Mouse (Mus musculus) intestine, embryonic 16.5 days (tissue): ENCODE data around the gene Pced1b. TPM values are rescaled to one million over a fixed set of nuclear protein-coding genes. Genes with fewer than 3 reads are reported as not detected.
A peak's percentile ranks its signal among the peaks of the same experiment; 100 is the strongest.

Source experiments
- ATAC-seq: fragments of 200-750 bp; cut with Nextera tagmentation; 2 replicates; pipeline ENCODE4 v1.8.0; 2017; ENCODE audit warnings: moderate TSS enrichment, moderate library complexity
- H3K27ac ChIP-seq: fragments of 300-500 bp; sonication (generic); 2 replicates; pipeline ENCODE4 v1.5.1; 2014; ENCODE audit warnings: mild to moderate bottlenecking, low read length
- H3K27me3 ChIP-seq: fragments of 300-500 bp; sonication (generic); replicated peaks from 2 replicates; pipeline ENCODE4 v1.6.1; 2014; ENCODE audit warnings: low read length, control low read depth, mixed read lengths; ENCODE audit not compliant: control insufficient read depth, insufficient read depth
- H3K36me3 ChIP-seq: fragments of 300-500 bp; sonication (generic); 2 replicates; pipeline ENCODE4 v1.6.1; 2014; ENCODE audit warnings: low read length, control low read depth; ENCODE audit not compliant: control insufficient read depth, insufficient read depth
- H3K4me1 ChIP-seq: fragments of 300-500 bp; sonication (generic); 2 replicates; pipeline ENCODE4 v1.6.1; 2014; ENCODE audit warnings: low read length, control low read depth, mixed read lengths; ENCODE audit not compliant: control insufficient read depth, insufficient read depth
- H3K4me2 ChIP-seq: fragments of 300-500 bp; sonication (generic); 2 replicates; pipeline ENCODE4 v1.6.1; 2014; ENCODE audit warnings: low read depth, low read length, control low read depth
- H3K4me3 ChIP-seq: fragments of 300-500 bp; sonication (generic); 2 replicates; pipeline ENCODE4 v1.5.1; 2014; ENCODE audit warnings: mild to moderate bottlenecking, low read length
- H3K9ac ChIP-seq: fragments of 300-500 bp; sonication (generic); 2 replicates; pipeline ENCODE4 v1.6.1; 2014; ENCODE audit warnings: low read depth, low read length
- H3K9me3 ChIP-seq: fragments of 300-500 bp; sonication (generic); 2 replicates; pipeline ENCODE4 v1.6.1; 2016; ENCODE audit warnings: low read length, control low read depth; ENCODE audit not compliant: control insufficient read depth
- WGBS: fragments of 180-500 bp; shearing (Covaris S2); extraction: QIAGEN DNeasy Blood & Tissue Kit; methylation state at CpG from one replicate; pipeline ENCODE4 v1.1.7; 2014; 5-methylcytosine and 5-hydroxymethylcytosine counted together
- polyA plus RNA-seq: library from polyadenylated mRNA; unstranded; fragments of >200 nt; fragmentation: Nextera tagmentation; extraction: Ambion mirVana; gene quantifications from 2 replicates; pipeline ENCODE4 v1.2.1, GENCODE M21; 2015

Gene Pced1b
- polyA plus RNA-seq, 1 experiment from 2014 or later, result 3.6 TPM

DNA sequence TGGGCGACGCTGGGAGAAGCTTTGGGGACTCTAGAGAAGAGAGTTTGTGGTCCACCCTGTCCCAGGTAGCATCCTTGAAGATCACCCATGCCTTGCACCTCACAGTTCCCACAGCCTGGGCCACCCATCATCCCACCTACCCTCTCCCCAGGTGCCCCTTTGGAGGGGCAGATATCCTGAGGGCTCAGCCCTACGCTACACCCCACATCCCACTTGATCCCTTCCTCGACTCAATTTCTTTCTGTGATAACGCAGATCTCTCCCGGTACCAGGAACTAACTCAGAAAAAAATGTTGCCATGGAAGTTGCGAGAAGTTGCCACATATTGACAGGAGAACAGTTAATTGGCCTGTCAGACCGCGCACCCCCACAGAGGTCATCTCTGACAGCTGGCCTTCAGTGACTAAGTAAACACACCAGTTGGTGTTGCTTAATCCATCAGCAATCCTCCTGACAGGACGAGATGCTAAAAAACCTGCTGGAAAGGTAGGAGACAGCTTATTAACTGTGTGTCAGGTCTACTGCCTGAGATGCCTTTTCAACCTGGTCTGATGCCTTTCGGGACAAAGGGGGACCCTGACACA lies 17.3 kb upstream of the Pced1b start:
- no peak for ATAC-seq
- Histone ChIP-seq H3K9ac (no peak overlapping the region), H3K36me3 (no peaks in the 10 kb centered on the region), H3K4me3 (no peak overlapping the region), H3K9me3 (no peaks in the 10 kb centered on the region; the same call in 1 of the 2 replicates), H3K4me1 (no peaks in the 10 kb centered on the region), H3K27me3 (no peaks in the 10 kb centered on the region), H3K27ac (no peak overlapping the region), H3K4me2 (no peak overlapping the region)
- 65% methylated on average over 11 of the region's 11 CpGs for WGBS

DNA sequence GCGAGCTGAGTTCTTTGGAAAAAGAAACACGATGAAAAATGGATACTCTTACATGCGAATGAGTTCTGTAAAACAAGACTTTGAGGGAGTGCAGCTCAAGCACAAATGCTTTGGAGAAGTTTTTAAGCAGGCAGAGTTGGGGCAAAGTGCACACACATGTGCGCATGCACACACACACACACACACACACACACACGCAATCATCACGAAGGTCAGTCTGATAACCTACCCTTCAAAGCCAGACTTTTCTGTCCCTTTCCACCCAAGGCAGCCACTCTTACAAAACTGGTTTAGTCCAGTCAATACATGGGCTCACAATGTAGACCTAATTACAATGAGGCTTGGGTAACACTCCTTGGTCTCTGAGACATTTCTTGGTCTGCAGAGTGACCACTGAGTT lies 12.8 kb upstream of the Pced1b start:
- Histone ChIP-seq H3K9me3 (no peaks in the 10 kb centered on the region; the same call in 1 of the 2 replicates), H3K9ac (no peak overlapping the region), H3K4me1 (no peaks in the 10 kb centered on the region), H3K27ac (no peak overlapping the region), H3K27me3 (no peaks in the 10 kb centered on the region), H3K4me3 (no peak overlapping the region), H3K36me3 (no peaks in the 10 kb centered on the region), H3K4me2 (no peak overlapping the region)
- no peak for ATAC-seq
- WGBS, result 75% methylated on average over 6 of the region's 6 CpGs

DNA sequence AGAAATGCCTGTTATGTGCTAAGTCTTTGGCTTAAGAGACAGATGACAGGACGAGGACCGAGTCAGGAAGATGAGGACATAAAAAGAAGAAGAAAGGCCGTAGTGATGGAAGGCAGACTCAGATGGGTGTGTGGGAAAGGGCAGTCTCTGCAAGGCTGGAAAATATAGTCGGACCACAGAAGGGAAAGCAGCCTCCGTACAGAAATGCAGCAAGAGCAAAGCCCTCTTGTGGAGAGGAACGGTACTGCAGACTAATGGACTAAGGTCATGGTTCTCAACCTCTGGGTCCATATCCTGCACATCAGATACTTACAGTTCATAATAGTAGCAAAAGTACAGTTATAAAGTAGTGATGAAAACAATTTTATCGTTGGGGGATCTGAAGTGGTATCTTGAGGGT lies 11.7 kb upstream of the Pced1b start:
- H3K4me2 ChIP-seq, result no peak overlapping the region
- no peak overlapping the region for H3K4me3 ChIP-seq
- 28% methylated on average over 7 of the region's 7 CpGs for WGBS
- H3K27me3 ChIP-seq, result no peaks in the 10 kb centered on the region
- ATAC-seq, result no peak
- H3K4me1 ChIP-seq, result no peaks in the 10 kb centered on the region
- H3K9ac ChIP-seq, result no peak overlapping the region
- H3K36me3 ChIP-seq, result no peaks in the 10 kb centered on the region
- no peaks in the 10 kb centered on the region; the same call in 1 of the 2 replicates for H3K9me3 ChIP-seq
- no peak overlapping the region for H3K27ac ChIP-seq

DNA sequence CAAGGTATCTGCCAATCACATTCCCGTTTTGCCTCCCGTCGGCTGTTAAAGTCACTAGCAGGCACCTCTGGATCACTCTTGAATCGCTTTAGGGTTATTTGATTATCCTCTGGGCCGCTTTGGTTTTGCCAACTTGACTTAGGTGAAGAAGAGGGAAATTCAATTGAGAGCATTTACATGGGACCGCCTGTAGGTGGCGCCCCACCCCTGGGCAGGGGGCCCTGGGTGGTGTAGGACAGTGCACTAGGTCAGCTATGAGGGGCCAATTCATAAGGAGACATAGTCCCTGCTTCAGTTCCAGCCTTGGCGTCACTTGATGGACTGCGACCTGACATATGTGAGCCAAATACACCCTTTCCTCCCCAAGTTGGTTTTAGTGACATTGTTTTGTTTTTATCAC lies 10.0 kb upstream of the Pced1b start:
- Histone ChIP-seq H3K27ac (no peak overlapping the region), H3K4me3 (no peak overlapping the region), H3K9ac (no peak overlapping the region), H3K4me1 (no peaks in the 10 kb centered on the region), H3K27me3 (no peaks in the 10 kb centered on the region), H3K36me3 (no peaks in the 10 kb centered on the region), H3K9me3 (no peaks in the 10 kb centered on the region), H3K4me2 (no peak overlapping the region)
- ATAC-seq, result no peak
- 45% methylated on average over 9 of the region's 9 CpGs for WGBS

DNA sequence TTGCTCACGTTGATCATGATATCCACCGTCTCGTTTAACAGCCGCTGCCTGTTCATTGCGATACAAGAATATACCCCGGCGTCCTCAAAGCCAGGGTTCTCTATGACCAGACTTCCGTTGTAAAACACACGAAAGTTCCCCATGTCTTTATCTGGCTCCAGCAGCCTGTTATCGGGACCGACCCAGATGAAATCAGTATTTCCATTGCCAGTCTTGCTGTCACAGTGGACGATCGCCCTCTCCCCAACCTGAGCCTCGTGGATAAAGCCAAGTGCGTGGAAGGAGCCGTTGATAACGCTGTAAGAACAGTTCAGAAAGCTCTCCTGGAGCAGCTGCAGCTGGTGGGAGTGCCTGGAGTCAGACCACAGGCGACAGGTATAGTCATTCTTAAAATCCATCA lies 1.5 kb upstream of the Pced1b start:
- Histone ChIP-seq H3K4me1 (peaks cover 2% of the 10 kb centered on the region; the same call in 1 of the 2 replicates), H3K27me3 (peaks cover 11% of the 10 kb centered on the region; the same call in 1 of the 2 replicates), H3K9me3 (no peaks in the 10 kb centered on the region; the same call in 1 of the 2 replicates), H3K27ac (no peak overlapping the region), H3K4me2 (no peak overlapping the region), H3K9ac (no peak overlapping the region), H3K4me3 (no peak overlapping the region), H3K36me3 (no peaks in the 10 kb centered on the region)
- 77% methylated on average over 18 of the region's 18 CpGs for WGBS
- ATAC-seq, result no peak

DNA sequence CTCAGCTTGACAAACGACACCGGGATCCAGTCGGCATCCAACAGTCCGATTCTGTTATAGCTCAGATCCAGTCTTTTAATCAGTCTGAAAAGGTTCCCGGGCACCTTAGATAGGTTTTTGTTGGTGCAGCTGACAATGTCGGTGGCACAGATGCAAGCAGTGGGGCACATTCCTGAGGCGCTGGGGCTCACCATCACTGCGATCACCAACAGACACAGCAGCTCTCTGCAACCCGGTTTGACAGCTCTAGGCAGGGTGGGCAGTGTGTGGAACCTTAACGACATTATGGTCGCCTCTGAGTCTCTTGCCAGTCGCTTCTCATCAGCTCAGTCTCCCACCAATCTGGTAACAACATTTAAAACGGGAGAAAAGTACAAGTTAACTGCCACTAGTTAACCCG lies 651 bp upstream of the Pced1b start:
- no peak for ATAC-seq
- 32% methylated on average over 14 of the region's 14 CpGs for WGBS
- Histone ChIP-seq H3K9me3 (no peaks in the 10 kb centered on the region; the same call in 1 of the 2 replicates), H3K9ac (no peak overlapping the region), H3K27ac (no peak overlapping the region), H3K27me3 (peaks cover 11% of the 10 kb centered on the region; the same call in 1 of the 2 replicates), H3K4me2 (peak overlapping the region; percentile 94), H3K4me1 (peaks cover 2% of the 10 kb centered on the region; the same call in 1 of the 2 replicates), H3K36me3 (no peaks in the 10 kb centered on the region), H3K4me3 (peak overlapping the region; percentile 73)

DNA sequence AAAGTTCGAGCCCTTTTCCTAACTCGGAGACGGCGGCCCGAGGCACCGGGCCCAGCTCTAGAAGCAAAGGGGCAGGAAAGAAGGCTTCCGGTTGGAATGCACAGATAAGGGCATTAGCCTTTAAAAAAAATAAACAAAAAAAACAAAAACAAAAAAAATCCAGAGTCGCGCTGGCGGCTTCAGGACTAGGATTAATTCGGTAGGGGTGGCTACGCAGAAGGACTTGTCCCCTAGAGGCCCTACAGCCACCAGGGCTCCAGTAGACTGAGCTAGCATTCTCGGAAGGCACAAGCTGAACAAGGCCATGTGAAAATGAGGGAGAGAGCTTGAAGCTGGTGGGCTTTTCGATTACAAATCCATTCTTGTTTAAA lies 869 bp downstream of the Pced1b start:
- peaks cover 2% of the 10 kb centered on the region; the same call in 1 of the 2 replicates for H3K4me1 ChIP-seq
- peak overlapping the region; percentile 94 for H3K4me2 ChIP-seq
- peak; percentile 61; the same call in 1 of the 2 replicates for ATAC-seq
- H3K36me3 ChIP-seq, result no peaks in the 10 kb centered on the region
- H3K27ac ChIP-seq, result peak overlapping the region; percentile 84
- no peaks in the 10 kb centered on the region; the same call in 1 of the 2 replicates for H3K9me3 ChIP-seq
- peak overlapping the region; percentile 85 for H3K9ac ChIP-seq
- H3K4me3 ChIP-seq, result peak overlapping the region; percentile 73
- peaks cover 11% of the 10 kb centered on the region; the same call in 1 of the 2 replicates for H3K27me3 ChIP-seq
- WGBS, result 2% methylated on average over 14 of the region's 14 CpGs

DNA sequence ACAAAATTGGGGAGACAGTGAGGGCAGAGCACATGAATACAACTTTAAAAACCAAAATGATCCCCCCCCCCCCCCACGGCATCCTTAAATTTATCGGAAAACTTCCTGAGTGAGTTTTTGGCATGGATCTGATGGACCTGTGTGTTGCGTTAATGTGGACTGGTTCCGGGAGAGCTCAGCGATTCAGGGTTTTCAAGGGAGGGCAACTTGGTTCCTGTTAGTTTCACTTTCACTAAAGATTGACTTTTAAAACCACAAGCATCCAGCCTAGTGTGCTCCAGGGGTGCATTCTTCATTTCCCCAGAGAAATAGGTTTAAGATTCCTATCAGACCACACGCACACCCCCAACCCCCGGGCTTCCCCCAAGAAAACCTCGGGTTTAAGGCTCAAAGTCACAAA lies 1.4 kb downstream of the Pced1b start:
- Histone ChIP-seq H3K36me3 (no peaks in the 10 kb centered on the region), H3K27ac (peak overlapping the region; percentile 84; the same call in 1 of the 2 replicates), H3K4me1 (peaks cover 2% of the 10 kb centered on the region; the same call in 1 of the 2 replicates), H3K9ac (peak overlapping the region; percentile 85), H3K9me3 (no peaks in the 10 kb centered on the region; the same call in 1 of the 2 replicates), H3K27me3 (peaks cover 11% of the 10 kb centered on the region; the same call in 1 of the 2 replicates), H3K4me2 (peak overlapping the region; percentile 94), H3K4me3 (peak overlapping the region; percentile 73)
- no peak for ATAC-seq
- WGBS, result 37% methylated on average over 8 of the region's 8 CpGs

DNA sequence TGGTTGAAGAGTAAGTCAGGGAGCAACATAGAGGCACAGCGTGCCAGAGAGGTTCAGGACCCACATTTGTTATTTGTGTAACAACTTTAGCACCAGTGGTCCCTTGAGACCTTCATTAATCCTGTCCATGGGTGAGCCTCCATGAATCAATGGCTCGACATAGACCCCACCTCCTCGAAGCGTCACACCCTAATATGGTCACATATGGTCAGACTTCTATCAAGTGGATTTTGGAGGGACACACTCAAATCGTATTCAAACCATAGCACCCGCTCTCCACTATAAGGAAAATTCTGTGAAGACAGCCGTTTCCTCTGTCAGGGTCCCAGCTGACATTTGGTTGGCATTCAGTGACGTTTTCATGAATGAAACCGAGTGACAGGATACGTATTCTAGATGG lies 2.4 kb downstream of the Pced1b start:
- H3K27me3 ChIP-seq, result peaks cover 11% of the 10 kb centered on the region; the same call in 1 of the 2 replicates
- no peak overlapping the region for H3K9ac ChIP-seq
- no peak overlapping the region for H3K4me2 ChIP-seq
- no peaks in the 10 kb centered on the region; the same call in 1 of the 2 replicates for H3K9me3 ChIP-seq
- H3K27ac ChIP-seq, result no peak overlapping the region
- ATAC-seq, result no peak
- H3K36me3 ChIP-seq, result no peaks in the 10 kb centered on the region
- 94% methylated on average over 10 of the region's 10 CpGs for WGBS
- no peak overlapping the region for H3K4me3 ChIP-seq
- peaks cover 2% of the 10 kb centered on the region; the same call in 1 of the 2 replicates for H3K4me1 ChIP-seq
